Mouse (Mus musculus) neural tube, embryonic 10.5 days (tissue): ENCODE measurements around the gene 4933436I01Rik.

Source experiments
- DNase-seq: peaks from one replicate; pipeline ENCODE4 v3.0.0-alpha.2; 2017; ENCODE audit warnings: low spot score; ENCODE audit errors: extremely low spot score

Gene 4933436I01Rik

DNA sequence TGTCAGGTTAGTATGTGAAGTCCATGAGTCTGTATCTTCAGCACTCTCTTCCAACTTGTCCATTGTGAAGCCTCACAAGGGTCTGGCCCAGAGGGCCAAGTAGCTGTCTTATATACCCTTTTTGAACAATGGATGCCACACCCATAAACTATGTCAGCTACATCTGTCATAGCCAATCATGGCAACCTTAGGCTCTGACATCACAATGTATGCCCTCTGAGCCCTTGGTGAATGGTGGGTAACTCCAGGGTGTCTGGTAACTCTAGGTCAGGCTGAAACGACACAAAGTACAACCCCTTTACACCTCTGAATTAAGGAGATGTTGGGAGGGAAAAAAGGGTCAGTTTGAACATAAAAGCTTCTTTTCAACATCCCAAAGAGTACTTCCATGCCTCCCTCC is at the start of gene 4933436I01Rik:
4933436I01Rik (minus strand) TSS at position 101 of the 400 bp plus-strand sequence.
- no peak for DNase-seq

DNA sequence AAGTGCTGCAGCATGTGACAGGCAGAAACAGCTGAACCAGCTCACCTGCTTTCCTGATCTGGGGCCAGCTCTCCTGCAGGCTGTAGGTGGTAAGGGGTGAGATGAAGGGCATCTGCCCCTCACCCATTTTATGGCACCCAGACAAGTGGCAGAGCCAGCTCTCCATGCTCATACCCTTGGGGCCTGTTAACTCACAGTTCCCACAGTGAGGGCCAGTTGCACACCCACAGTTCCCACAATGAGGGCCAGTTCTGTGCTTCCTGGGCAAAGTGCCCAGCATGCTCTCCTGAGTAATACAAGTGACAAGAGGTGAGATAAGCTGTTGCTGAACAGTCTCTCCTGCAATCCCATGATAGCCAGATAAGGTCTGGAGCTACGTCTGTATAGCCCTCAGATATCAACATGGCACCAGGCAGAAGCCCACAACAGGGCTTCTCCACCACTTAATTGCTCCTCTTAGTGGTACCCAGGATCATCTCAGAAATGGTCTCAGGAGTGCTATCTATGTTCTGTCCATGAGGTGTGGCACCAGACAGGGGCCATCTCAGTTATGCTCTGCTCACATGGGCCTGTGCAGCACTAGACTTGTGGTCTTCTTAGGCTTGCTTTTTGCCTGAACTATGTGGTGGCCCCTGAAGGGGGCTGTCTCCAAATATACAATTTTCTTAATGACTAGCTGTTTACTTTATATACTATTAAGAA is 3.7 kb upstream of the 4933436I01Rik start:
- DNase-seq: peak; percentile 9

DNA sequence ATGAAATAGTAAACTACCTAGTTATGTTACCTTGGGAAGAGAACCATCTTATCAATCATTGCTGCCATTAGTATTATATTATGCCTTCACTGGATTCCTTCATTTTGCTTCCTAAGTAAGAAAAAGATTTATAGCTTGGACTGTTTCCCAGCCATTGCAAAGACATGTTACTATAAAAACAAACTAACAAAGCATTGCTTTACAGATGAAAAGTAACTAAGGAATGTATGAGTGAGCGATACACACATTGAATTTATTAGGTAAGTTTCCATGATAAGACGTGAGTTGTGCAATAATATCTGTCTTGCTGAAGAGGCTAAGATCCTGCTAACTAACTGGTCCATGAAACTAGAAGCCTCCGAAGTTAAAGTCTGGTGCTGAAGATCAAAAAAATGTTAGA is 37.8 kb downstream of the 4933436I01Rik start:
- DNase-seq: no peak
